Mouse (Mus musculus): ENCODE data around the gene Tiparp. TPM values are rescaled to one million over a fixed set of nuclear protein-coding genes. Genes with fewer than 3 reads are reported as not detected.

The Tiparp gene
- polyA plus RNA-seq, 1 experiment from 2014 or later, result 39.5 TPM

GRCm38 (mm10) chr3:65494291-65494763, 33.9 kb upstream of the Tiparp start:
- Histone ChIP-seq H3K4me2 (ENCODE audit: low read depth, low read length) (0 out of 2 replicates have a peak overlapping the region, but pooled peaks have one; percentile 1), H3K27ac (ENCODE audit: low read length) (no peak overlapping the region), H3K27me3 (replicated peaks; ENCODE audit: control insufficient read depth, insufficient read depth, low read length) (no peaks in the 10 kb centered on the region), H3K4me3 (ENCODE audit: low read length) (no peak overlapping the region), H3K36me3 (ENCODE audit: control insufficient read depth, insufficient read depth, low read length) (no peaks in the 10 kb centered on the region), H3K9me3 (ENCODE audit: control insufficient read depth, low read length) (no peaks in the 10 kb centered on the region), H3K9ac (ENCODE audit: low read depth, low read length) (no peak overlapping the region), H3K4me1 (ENCODE audit: control insufficient read depth, insufficient read depth, low read length) (no peaks in the 10 kb centered on the region)
- ATAC-seq, result no peak
- WGBS, result 29% methylated on average over 9 of the region's 9 CpGs

GRCm38 (mm10) chr3:65507766-65508165, 20.4 kb upstream of the Tiparp start:
- H3K27ac ChIP-seq (ENCODE audit: low read length), result no peak overlapping the region
- no peaks in the 10 kb centered on the region for H3K27me3 ChIP-seq (replicated peaks; ENCODE audit: control insufficient read depth, insufficient read depth, low read length)
- H3K4me2 ChIP-seq (ENCODE audit: low read depth, low read length), result no peak overlapping the region
- no peaks in the 10 kb centered on the region for H3K36me3 ChIP-seq (ENCODE audit: control insufficient read depth, insufficient read depth, low read length)
- no peaks in the 10 kb centered on the region for H3K4me1 ChIP-seq (ENCODE audit: control insufficient read depth, insufficient read depth, low read length)
- H3K9ac ChIP-seq (ENCODE audit: low read depth, low read length), result no peak overlapping the region
- WGBS, result 84% methylated on average over 2 of the region's 2 CpGs
- no peaks in the 10 kb centered on the region for H3K9me3 ChIP-seq (ENCODE audit: control insufficient read depth, low read length)
- H3K4me3 ChIP-seq (ENCODE audit: low read length), result no peak overlapping the region
- no peak for ATAC-seq

GRCm38 (mm10) chr3:65510588-65510987, 17.6 kb upstream of the Tiparp start:
- WGBS, result 80% methylated on average over 2 of the region's 2 CpGs

DNA sequence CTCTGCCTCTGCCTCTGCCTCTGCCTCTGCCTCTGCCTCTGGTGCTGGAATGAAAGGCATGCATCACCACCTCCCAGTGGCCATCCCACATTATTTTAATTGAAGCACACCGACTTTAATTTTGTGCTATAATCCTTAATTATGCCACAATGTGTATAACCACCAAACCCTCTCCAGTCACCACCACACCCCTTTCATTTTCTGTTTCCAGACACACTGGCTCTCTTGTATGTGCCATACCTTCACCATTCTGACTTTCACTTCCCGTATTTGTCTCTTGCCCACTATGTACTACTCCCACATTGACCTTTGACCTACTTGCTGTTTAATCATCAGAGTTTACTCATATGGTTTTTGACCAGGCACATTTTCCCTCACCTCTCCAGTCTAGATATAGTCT, 12.5 kb upstream of the Tiparp start:
- peak; percentile 36 for ATAC-seq

More at GRCm38 (mm10) chr3:65510588-65510987, 17.6 kb upstream of the Tiparp start:
- no peak for ATAC-seq
- no peaks in the 10 kb centered on the region for H3K36me3 ChIP-seq (ENCODE audit: control insufficient read depth, insufficient read depth, low read length)
- no peak overlapping the region for H3K4me2 ChIP-seq (ENCODE audit: low read depth, low read length)
- no peak overlapping the region for H3K27ac ChIP-seq (ENCODE audit: low read length)
- no peak overlapping the region for H3K9ac ChIP-seq (ENCODE audit: low read depth, low read length)
- H3K27me3 ChIP-seq (replicated peaks; ENCODE audit: control insufficient read depth, insufficient read depth, low read length), result no peaks in the 10 kb centered on the region
- H3K4me3 ChIP-seq (ENCODE audit: low read length), result no peak overlapping the region
- no peaks in the 10 kb centered on the region for H3K9me3 ChIP-seq (ENCODE audit: control insufficient read depth, low read length)
- H3K4me1 ChIP-seq (ENCODE audit: control insufficient read depth, insufficient read depth, low read length), result no peaks in the 10 kb centered on the region

DNA sequence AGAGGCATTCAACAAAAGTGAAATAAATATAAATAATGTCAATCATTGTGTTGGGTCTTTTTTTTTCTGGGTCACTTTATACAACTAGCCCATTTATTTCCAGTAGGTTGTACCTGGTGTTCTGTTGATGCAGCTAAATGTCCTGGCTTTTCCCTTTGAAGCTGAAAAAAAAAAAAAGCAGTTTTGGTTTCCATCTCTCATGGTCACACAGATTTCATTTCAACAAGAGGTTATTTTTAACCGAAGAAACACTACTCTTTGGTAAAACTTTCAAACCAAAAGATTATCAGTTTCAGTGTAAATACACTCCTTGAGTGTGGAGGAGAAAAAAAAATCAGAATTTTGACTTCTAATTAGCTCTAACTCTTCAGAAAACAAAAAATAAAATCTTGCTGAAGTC, 11.7 kb upstream of the Tiparp start:
- 64% methylated on average over 1 of the region's 1 CpGs for WGBS
- H3K4me3 ChIP-seq (ENCODE audit: low read length), result no peak overlapping the region
- H3K36me3 ChIP-seq (ENCODE audit: control insufficient read depth, insufficient read depth, low read length), result no peaks in the 10 kb centered on the region
- no peaks in the 10 kb centered on the region for H3K27me3 ChIP-seq (replicated peaks; ENCODE audit: control insufficient read depth, insufficient read depth, low read length)
- ATAC-seq, result no peak
- no peaks in the 10 kb centered on the region for H3K9me3 ChIP-seq (ENCODE audit: control insufficient read depth, low read length)
- no peak overlapping the region for H3K4me2 ChIP-seq (ENCODE audit: low read depth, low read length)
- H3K27ac ChIP-seq (ENCODE audit: low read length), result no peak overlapping the region
- H3K4me1 ChIP-seq (ENCODE audit: control insufficient read depth, insufficient read depth, low read length), result peaks cover 5% of the 10 kb centered on the region; the same call in 1 of the 2 replicates
- no peak overlapping the region for H3K9ac ChIP-seq (ENCODE audit: low read depth, low read length)

More for the DNA sequence above, 12.5 kb upstream of the Tiparp start:
- 73% methylated on average over 2 of the region's 2 CpGs for WGBS
- Histone ChIP-seq H3K4me2 (ENCODE audit: low read depth, low read length) (no peak overlapping the region), H3K36me3 (ENCODE audit: control insufficient read depth, insufficient read depth, low read length) (no peaks in the 10 kb centered on the region), H3K27me3 (replicated peaks; ENCODE audit: control insufficient read depth, insufficient read depth, low read length) (no peaks in the 10 kb centered on the region), H3K4me1 (ENCODE audit: control insufficient read depth, insufficient read depth, low read length) (peaks cover 5% of the 10 kb centered on the region; the same call in 1 of the 2 replicates), H3K4me3 (ENCODE audit: low read length) (no peak overlapping the region), H3K27ac (ENCODE audit: low read length) (no peak overlapping the region), H3K9ac (ENCODE audit: low read depth, low read length) (no peak overlapping the region), H3K9me3 (ENCODE audit: control insufficient read depth, low read length) (no peaks in the 10 kb centered on the region)

DNA sequence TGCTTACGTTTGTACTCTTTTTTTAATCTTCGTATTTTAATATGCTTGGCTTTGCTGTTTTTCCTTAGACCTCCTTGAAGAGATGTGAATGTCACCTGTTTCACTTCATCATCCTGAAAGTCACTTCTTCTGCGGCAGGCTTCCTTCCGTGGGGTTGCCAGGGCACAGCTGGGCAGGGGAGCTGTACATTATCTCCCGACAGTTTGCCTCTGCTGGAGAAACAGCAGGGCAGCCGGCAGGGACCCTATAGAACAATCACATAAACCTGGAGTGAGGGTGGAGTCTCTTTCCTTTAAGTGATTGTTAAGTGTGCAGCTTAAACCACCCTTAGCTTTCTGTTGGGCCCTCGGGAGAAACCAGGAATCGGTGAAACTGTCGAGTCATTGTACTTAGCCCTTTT, 11.1 kb upstream of the Tiparp start:
- H3K27ac ChIP-seq (ENCODE audit: low read length), result no peak overlapping the region
- 33% methylated on average over 9 of the region's 9 CpGs for WGBS
- peaks cover 5% of the 10 kb centered on the region; the same call in 1 of the 2 replicates for H3K4me1 ChIP-seq (ENCODE audit: control insufficient read depth, insufficient read depth, low read length)
- H3K9ac ChIP-seq (ENCODE audit: low read depth, low read length), result no peak overlapping the region
- no peaks in the 10 kb centered on the region for H3K27me3 ChIP-seq (replicated peaks; ENCODE audit: control insufficient read depth, insufficient read depth, low read length)
- H3K4me3 ChIP-seq (ENCODE audit: low read length), result no peak overlapping the region
- ATAC-seq, result no peak
- H3K9me3 ChIP-seq (ENCODE audit: control insufficient read depth, low read length), result no peaks in the 10 kb centered on the region
- no peak overlapping the region for H3K4me2 ChIP-seq (ENCODE audit: low read depth, low read length)
- no peaks in the 10 kb centered on the region for H3K36me3 ChIP-seq (ENCODE audit: control insufficient read depth, insufficient read depth, low read length)

GRCm38 (mm10) chr3:65517747-65518527, 10.3 kb upstream of the Tiparp start:
- no peak overlapping the region for H3K27ac ChIP-seq (ENCODE audit: low read length)
- peaks cover 5% of the 10 kb centered on the region; the same call in 1 of the 2 replicates for H3K4me1 ChIP-seq (ENCODE audit: control insufficient read depth, insufficient read depth, low read length)
- H3K27me3 ChIP-seq (replicated peaks; ENCODE audit: control insufficient read depth, insufficient read depth, low read length), result no peaks in the 10 kb centered on the region
- H3K4me3 ChIP-seq (ENCODE audit: low read length), result no peak overlapping the region
- WGBS, result 44% methylated on average over 13 of the region's 13 CpGs
- H3K9me3 ChIP-seq (ENCODE audit: control insufficient read depth, low read length), result no peaks in the 10 kb centered on the region
- no peaks in the 10 kb centered on the region for H3K36me3 ChIP-seq (ENCODE audit: control insufficient read depth, insufficient read depth, low read length)
- H3K9ac ChIP-seq (ENCODE audit: low read depth, low read length), result no peak overlapping the region; the same call in 1 of the 2 replicates
- peak overlapping the region; percentile 31 for H3K4me2 ChIP-seq (ENCODE audit: low read depth, low read length)
- peak; percentile 83 for ATAC-seq

GRCm38 (mm10) chr3:65521391-65521790, 6.8 kb upstream of the Tiparp start:
- no peak overlapping the region for H3K4me3 ChIP-seq (ENCODE audit: low read length)
- no peak overlapping the region for H3K4me2 ChIP-seq (ENCODE audit: low read depth, low read length)
- no peak for ATAC-seq
- H3K9me3 ChIP-seq (ENCODE audit: control insufficient read depth, low read length), result no peaks in the 10 kb centered on the region
- 73% methylated on average over 1 of the region's 1 CpGs for WGBS
- no peaks in the 10 kb centered on the region for H3K36me3 ChIP-seq (ENCODE audit: control insufficient read depth, insufficient read depth, low read length)
- peaks cover 5% of the 10 kb centered on the region; the same call in 1 of the 2 replicates for H3K4me1 ChIP-seq (ENCODE audit: control insufficient read depth, insufficient read depth, low read length)
- no peak overlapping the region for H3K27ac ChIP-seq (ENCODE audit: low read length)
- H3K27me3 ChIP-seq (replicated peaks; ENCODE audit: control insufficient read depth, insufficient read depth, low read length), result no peaks in the 10 kb centered on the region
- H3K9ac ChIP-seq (ENCODE audit: low read depth, low read length), result no peak overlapping the region

GRCm38 (mm10) chr3:65523397-65523796, 4.8 kb upstream of the Tiparp start:
- H3K27ac ChIP-seq (ENCODE audit: low read length), result no peak overlapping the region
- 62% methylated on average over 8 of the region's 8 CpGs for WGBS
- ATAC-seq, result no peak

More at GRCm38 (mm10) chr3:65523397-65523796, 4.8 kb upstream of the Tiparp start:
- H3K4me3 ChIP-seq (ENCODE audit: low read length), result no peak overlapping the region
- H3K27me3 ChIP-seq (replicated peaks; ENCODE audit: control insufficient read depth, insufficient read depth, low read length), result no peaks in the 10 kb centered on the region
- no peak overlapping the region for H3K9ac ChIP-seq (ENCODE audit: low read depth, low read length)
- no peaks in the 10 kb centered on the region for H3K9me3 ChIP-seq (ENCODE audit: control insufficient read depth, low read length)
- H3K36me3 ChIP-seq (ENCODE audit: control insufficient read depth, insufficient read depth, low read length), result no peaks in the 10 kb centered on the region
- no peak overlapping the region for H3K4me2 ChIP-seq (ENCODE audit: low read depth, low read length)
- peaks cover 2% of the 10 kb centered on the region; the same call in 1 of the 2 replicates for H3K4me1 ChIP-seq (ENCODE audit: control insufficient read depth, insufficient read depth, low read length)

All from intestine, embryonic 16.5 days (tissue).